Comparison of ENCODE assay signal across 9 mouse cellular contexts in genomic region chr6:124481571-124481970, GRCm38 (mm10). TPM values are rescaled to one million over a fixed set of nuclear protein-coding genes. Genes with fewer than 3 reads are reported as not detected.
DNase-seq lines count a peak whose midpoint lies in the region; ATAC-seq and TF ChIP-seq lines count a peak whose summit lies in the region.
"Had no signal": no experiment of that assay in that cellular context is flagged by ENCODE, and none has a peak within 500 bp of the region (broad histone marks: within the 10 kb centered on the region; RNA-seq: fewer than 3 reads in every experiment).

No protein-coding gene starts in this region.

- no peak overlapping the region for H3K4me3 ChIP-seq in midbrain, embryonic 13.5 days (replicated peaks)
- H3K4me3 ChIP-seq: megakaryocyte, embryonic 14.5 days had no signal

- in situ Hi-C loops in Patski (cut with MboI; ENCODE audit: low pct_unique_long_range_greater_than_20kb) = loop anchor here (25.0 kb wide), 1 partner anchor 281 kb away; the partner anchor contains the start of genes Atn1, Eno2 and Gm45234

- DNase-seq in heart, postnatal 4 days = peak; percentile 72
- DNase-seq in heart, adult 8-10 months (ENCODE audit: low spot score) = no peak
- DNase-seq in CD4-positive, CD25-positive, alpha-beta regulatory T cell, adult 2 months (ENCODE audit: low read depth, low spot score) = peak; percentile 58
- no peak for DNase-seq in Patski (ENCODE audit: low read depth, low spot score)
- DNase-seq in kidney, postnatal 25 days = peak; percentile 84

- no peaks in the 10 kb centered on the region for H3K9me3 ChIP-seq in midbrain, embryonic 13.5 days
- H3K9me3 ChIP-seq: megakaryocyte, embryonic 14.5 days had no signal

- no peak overlapping the region for H3K9ac ChIP-seq in midbrain, embryonic 13.5 days (replicated peaks)

- no peaks in the 10 kb centered on the region for H3K4me1 ChIP-seq in midbrain, embryonic 13.5 days (replicated peaks)

- H3K27me3 ChIP-seq in Patski = no peaks in the 10 kb centered on the region
- H3K27me3 ChIP-seq in midbrain, embryonic 13.5 days = no peaks in the 10 kb centered on the region

- POLR2A ChIA-PET in Patski (lab: Charles Lee) = no interaction called here

- H3K27ac ChIP-seq in midbrain, embryonic 13.5 days = no peak overlapping the region

- ATAC-seq in Patski = peak; percentile 19
- 0 out of 2 replicates have a peak, but pooled peaks have one; percentile 50 for ATAC-seq in erythroblast, adult 5-6 weeks (replicated peaks; ENCODE audit: low FRiP score, poor library complexity, severe bottlenecking)
- ATAC-seq in midbrain, embryonic 13.5 days = 0 out of 2 replicates have a peak, but pooled peaks have one; percentile 21
- no peak for ATAC-seq in inflammation-experienced regulatory T-cells, adult 6 months

- peak; percentile 71 for TF ChIP-seq CTCF in Patski (IDR thresholded peaks at IDR 0.05)

- CTCF ChIA-PET in Patski (lab: Charles Lee) = interaction anchor here (1.0 to 1.8 kb wide), 4 partner anchors 11 to 60 kb away, joined by 3 to 6 read pairs (median 4); partner anchors contain the start of gene C1rl

- H3K4me2 ChIP-seq in midbrain, embryonic 13.5 days (replicated peaks) = no peak overlapping the region

- H3K36me3 ChIP-seq in midbrain, embryonic 13.5 days = no peaks in the 10 kb centered on the region

- 28% methylated on average over 6 of the region's 6 CpGs for WGBS in midbrain, embryonic 13.5 days

RNA-seq across cellular contexts. Expression of gene C1rl, which starts 11.3 kb away (rescaled TPM):
- under 1 TPM; 0.63 to 0.76 TPM for total RNA-seq in heart, postnatal 4 days (2021)
- 1 to 10 TPM; 1.1 to 2.1 (median 1.9) TPM for total RNA-seq in heart, adult 8-10 months (2022)
- polyA plus RNA-seq in Patski (2021) = 20.3 TPM
- total RNA-seq in erythroblast, adult 5-6 weeks (2015; ENCODE audit: low replicate concordance) = 0.38 and 2.1 TPM in 2 replicates
- 2.7 and 3.6 TPM in 2 replicates for total RNA-seq in erythroblast, adult 5-6 weeks (2017; ENCODE audit: low replicate concordance)
- polyA plus RNA-seq in midbrain, embryonic 13.5 days (2015; fragmentation: Nextera tagmentation; extraction: Ambion mirVana) = 0.10 and 0.15 TPM in 2 replicates
- polyA plus RNA-seq in inflammation-experienced regulatory T-cells, adult 6 months (2017; shearing (Covaris generic)) = not detected

RNA-seq across cellular contexts. Expression of gene Clstn3, which starts 17.0 kb away (rescaled TPM):
- total RNA-seq in heart, postnatal 4 days (2021) = under 1 TPM; 0.65 to 0.79 TPM
- 1 to 10 TPM in 1 of 4 experiments, under 1 TPM in 3; 0.24 to 1.4 (median 0.56) TPM for total RNA-seq in heart, adult 8-10 months (2022)
- polyA plus RNA-seq in Patski (2021) = 0.68 TPM
- 5.0 TPM in 2 replicates for total RNA-seq in erythroblast, adult 5-6 weeks (2015; ENCODE audit: low replicate concordance)
- total RNA-seq in erythroblast, adult 5-6 weeks (2017; ENCODE audit: low replicate concordance) = 2.3 and 4.6 TPM in 2 replicates
- 68.2 and 72.8 TPM in 2 replicates for polyA plus RNA-seq in midbrain, embryonic 13.5 days (2015; fragmentation: Nextera tagmentation; extraction: Ambion mirVana)
- not detected for polyA plus RNA-seq in inflammation-experienced regulatory T-cells, adult 6 months (2017; shearing (Covaris generic))

RNA-seq across cellular contexts. Expression of gene C1ra, which starts 30.6 kb away (rescaled TPM):
- 1 to 10 TPM; 3.4 to 3.8 TPM for total RNA-seq in heart, postnatal 4 days (2021)
- 10 to 100 TPM; 11.2 to 14.1 (median 13.0) TPM for total RNA-seq in heart, adult 8-10 months (2022)
- polyA plus RNA-seq in Patski (2021) = 59.0 TPM
- 0.84 TPM in 1 of 2 replicates, not detected in the other for total RNA-seq in erythroblast, adult 5-6 weeks (2015; ENCODE audit: low replicate concordance)
- 2.5 TPM in 1 of 2 replicates, not detected in the other for total RNA-seq in erythroblast, adult 5-6 weeks (2017; ENCODE audit: low replicate concordance)
- polyA plus RNA-seq in midbrain, embryonic 13.5 days (2015; fragmentation: Nextera tagmentation; extraction: Ambion mirVana) = 0.12 TPM in 1 of 2 replicates, not detected in the other
- under 1 TPM; 0.19 to 0.44 (median 0.43) TPM for polyA plus RNA-seq in inflammation-experienced regulatory T-cells, adult 6 months (2017; shearing (Covaris generic))

Comparison
In these comparisons a context has a peak if more than half of its experiments do, and no peak if none do; other contexts are left out.
1. DNase-seq: peak in heart, postnatal 4 days (single experiment), CD4-positive, CD25-positive, alpha-beta regulatory T cell, adult 2 months (single experiment) and kidney, postnatal 25 days (2 of 2); none in heart, adult 8-10 months (single experiment) and Patski (single experiment).